Mouse (Mus musculus) E14TG2a.4 (cell line): ENCODE results near the gene Il17rd.

Source experiments
- H3K27me3 ChIP-seq: 2 replicates; pipeline ENCODE4 v1.6.1; 2014; ENCODE audit warnings: low read length, control low read depth; ENCODE audit not compliant: insufficient read depth
- H3K36me3 ChIP-seq: 2 replicates; pipeline ENCODE4 v1.6.1; 2014; ENCODE audit warnings: low read length, control low read depth; ENCODE audit not compliant: insufficient read depth
- H3K4me1 ChIP-seq: replicated peaks from 2 replicates; pipeline ENCODE4 v1.6.1; 2014; ENCODE audit warnings: low read depth, low read length, control low read depth
- H3K4me3 ChIP-seq: replicated peaks from 2 replicates; pipeline ENCODE4 v1.5.1; 2014; ENCODE audit warnings: mild to moderate bottlenecking, low read length
- H3K9me3 ChIP-seq: 2 replicates; pipeline ENCODE4 v1.6.1; 2014; ENCODE audit warnings: low read length, control low read depth
- CTCF ChIP-seq: conservative IDR thresholded peaks from 2 replicates; pipeline ENCODE4 v1.5.1; 2014; ENCODE audit warnings: low read length
- NANOG ChIP-seq: IDR thresholded peaks from 2 replicates; pipeline ENCODE4 v1.6.1; 2014; ENCODE audit warnings: borderline replicate concordance, low read length, mixed read lengths
- POU5F1 ChIP-seq: IDR thresholded peaks from 2 replicates; pipeline ENCODE4 v1.6.1; 2014; ENCODE audit warnings: low read length, borderline replicate concordance

Gene Il17rd

GRCm38 (mm10) chr14:27138891-27139290 lies 100.2 kb downstream of the Il17rd start:
- TF ChIP-seq CTCF (no peak), NANOG (no peak), POU5F1 (no peak)
- no peaks in the 10 kb centered on the region for H3K9me3 ChIP-seq
- H3K4me1 ChIP-seq: peaks cover 51% of the 10 kb centered on the region
- no peaks in the 10 kb centered on the region for H3K27me3 ChIP-seq
- no peaks in the 10 kb centered on the region for H3K36me3 ChIP-seq
- no peak overlapping the region for H3K4me3 ChIP-seq

GRCm38 (mm10) chr14:27139968-27140367 lies 101.2 kb downstream of the Il17rd start:
- Histone ChIP-seq H3K9me3 (no peaks in the 10 kb centered on the region), H3K36me3 (no peaks in the 10 kb centered on the region), H3K4me1 (peaks cover 61% of the 10 kb centered on the region), H3K4me3 (no peak overlapping the region), H3K27me3 (no peaks in the 10 kb centered on the region)
- TF ChIP-seq CTCF: no peak
- no peak for TF ChIP-seq NANOG
- TF ChIP-seq POU5F1: no peak

- no peaks in the 10 kb centered on the region for H3K36me3 ChIP-seq
- H3K4me1 ChIP-seq: peaks cover 75% of the 10 kb centered on the region
- peak overlapping the region; percentile 66 for H3K4me3 ChIP-seq
- H3K27me3 ChIP-seq: no peaks in the 10 kb centered on the region
- no peaks in the 10 kb centered on the region for H3K9me3 ChIP-seq
- TF ChIP-seq CTCF: no peak
- TF ChIP-seq NANOG: no peak
Measured at GRCm38 (mm10) chr14:27141486-27141885, 102.7 kb downstream of the Il17rd start.

DNA sequence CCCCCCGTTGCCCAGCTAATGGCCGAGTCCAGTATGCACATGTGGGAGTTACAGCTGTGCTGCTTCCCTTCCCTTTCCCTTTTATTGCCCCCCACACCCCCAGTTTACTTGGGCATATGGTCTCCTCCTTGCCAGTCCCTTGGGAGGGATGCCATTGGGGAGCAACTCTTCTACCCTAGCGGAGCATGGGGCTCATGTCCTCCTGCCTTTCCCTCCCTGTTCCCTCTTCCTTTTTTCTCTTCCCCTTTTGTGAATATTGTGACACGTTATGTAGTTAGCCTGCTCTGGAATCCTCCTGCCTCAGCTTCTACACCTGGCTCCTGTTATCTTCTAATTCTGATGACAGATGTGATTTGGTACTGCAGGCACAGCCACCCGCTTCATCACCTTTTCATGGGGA lies 103.9 kb downstream of the Il17rd start:
- no peaks in the 10 kb centered on the region for H3K27me3 ChIP-seq
- H3K4me1 ChIP-seq: peaks cover 87% of the 10 kb centered on the region
- peak overlapping the region; percentile 66 for H3K4me3 ChIP-seq
- TF ChIP-seq NANOG (no peak), POU5F1 (no peak), CTCF (no peak)
- H3K9me3 ChIP-seq: no peaks in the 10 kb centered on the region
- H3K36me3 ChIP-seq: no peaks in the 10 kb centered on the region

DNA sequence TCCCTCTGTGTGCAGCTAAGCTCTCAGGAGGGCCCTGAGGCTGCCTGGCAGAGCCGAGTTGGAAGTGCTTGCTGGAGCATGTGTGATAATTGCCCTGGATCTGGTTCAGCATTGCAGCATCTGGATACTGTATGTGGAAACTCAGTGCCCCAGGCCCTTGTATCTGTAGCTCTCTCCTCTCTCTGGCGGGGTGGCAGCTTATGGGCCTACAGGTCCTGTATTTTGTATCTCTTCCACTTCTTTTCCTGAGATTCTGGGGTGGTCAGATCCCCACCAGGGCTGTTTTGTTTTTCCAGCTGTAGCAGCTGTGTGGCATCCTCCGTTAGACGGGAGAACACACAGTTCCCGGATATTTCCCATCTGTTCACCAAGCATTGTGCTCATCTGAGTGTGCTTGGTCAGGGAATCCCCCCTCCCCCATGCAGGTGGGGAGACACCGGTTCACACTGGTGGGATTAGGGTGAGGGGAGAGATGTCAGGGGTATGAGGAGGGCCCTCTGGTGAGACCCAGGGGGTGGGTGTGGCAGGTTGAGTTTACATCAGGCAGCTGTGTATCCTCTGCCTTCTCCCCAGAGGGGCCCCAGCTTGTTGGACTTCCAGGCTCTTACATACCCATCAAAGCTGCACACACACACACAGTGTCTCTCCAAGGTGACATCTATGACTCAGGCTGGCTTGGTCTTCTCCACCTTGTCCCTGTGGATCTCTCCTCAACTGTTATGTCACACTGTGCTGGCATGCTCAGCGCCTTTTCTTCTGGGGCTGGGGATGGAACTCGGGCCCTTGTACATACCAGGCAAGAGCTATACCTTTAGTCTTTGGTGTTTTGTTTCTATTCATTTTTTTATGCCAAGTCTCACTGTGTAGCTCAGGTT lies 106.7 kb downstream of the Il17rd start:
- H3K4me3 ChIP-seq: peak overlapping the region; percentile 43
- H3K36me3 ChIP-seq: 0 out of 2 replicates have a peak, but pooled peaks cover 6% of the 10 kb centered on the region
- peaks cover 98% of the 10 kb centered on the region for H3K4me1 ChIP-seq
- H3K9me3 ChIP-seq: no peaks in the 10 kb centered on the region
- H3K27me3 ChIP-seq: no peaks in the 10 kb centered on the region
- TF ChIP-seq CTCF (no peak), NANOG (no peak; the same call in 1 of the 2 replicates), POU5F1 (no peak)

GRCm38 (mm10) chr14:27147726-27148125 lies 109.0 kb downstream of the Il17rd start:
- Histone ChIP-seq H3K4me1 (peaks cover 94% of the 10 kb centered on the region), H3K27me3 (no peaks in the 10 kb centered on the region), H3K36me3 (0 out of 2 replicates have a peak, but pooled peaks cover 6% of the 10 kb centered on the region), H3K4me3 (no peak overlapping the region), H3K9me3 (no peaks in the 10 kb centered on the region)
- TF ChIP-seq POU5F1 (no peak), NANOG (no peak), CTCF (no peak)

DNA sequence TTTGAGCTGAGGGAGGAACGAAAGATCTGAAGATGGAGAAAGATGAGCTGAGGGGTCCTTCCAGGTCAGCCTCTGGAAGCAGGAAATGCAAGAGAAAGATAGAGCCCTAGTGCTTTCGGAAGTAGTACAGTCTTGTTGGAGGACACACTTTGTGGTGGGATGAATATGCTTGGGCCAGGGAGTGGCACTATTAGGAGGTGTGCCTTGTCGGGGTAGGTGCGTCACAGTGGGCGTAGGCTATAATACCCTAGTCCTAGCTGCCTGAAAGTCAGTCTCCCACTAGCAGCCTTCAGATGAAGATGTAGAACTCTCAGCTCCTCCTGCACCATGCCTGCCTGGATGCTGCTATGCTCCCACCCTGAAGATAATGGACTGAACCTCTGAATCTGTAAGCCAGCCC lies 110.7 kb downstream of the Il17rd start:
- H3K27me3 ChIP-seq: no peaks in the 10 kb centered on the region
- H3K4me3 ChIP-seq: no peak overlapping the region
- peaks cover 77% of the 10 kb centered on the region for H3K4me1 ChIP-seq
- H3K9me3 ChIP-seq: no peaks in the 10 kb centered on the region
- TF ChIP-seq NANOG (no peak), CTCF (no peak), POU5F1 (no peak)
- peaks cover 17% of the 10 kb centered on the region; the same call in 1 of the 2 replicates for H3K36me3 ChIP-seq

GRCm38 (mm10) chr14:27150011-27150640 lies 111.4 kb downstream of the Il17rd start:
- Histone ChIP-seq H3K27me3 (no peaks in the 10 kb centered on the region; the same call in 1 of the 2 replicates), H3K9me3 (no peaks in the 10 kb centered on the region), H3K4me3 (0 out of 2 replicates have a peak overlapping the region, but pooled peaks have one; percentile 4), H3K4me1 (peaks cover 70% of the 10 kb centered on the region), H3K36me3 (peaks cover 17% of the 10 kb centered on the region)
- no peak for TF ChIP-seq CTCF
